Mouse (Mus musculus) brain, embryonic 18.5 days (tissue): Measurements from ENCODE around the gene Ascc3.

ENCODE experiments used
- DNase-seq: peaks from one replicate; pipeline ENCODE4 v3.0.0-alpha.2; 2012; ENCODE audit warnings: low read depth, low spot score

Ascc3 gene

GRCm38 (mm10) chr10:50894170-50894991 is 301.9 kb downstream of the Ascc3 start, which contains the start of gene Sim1:
TSS of gene Sim1 (plus strand) at chr10:50894754.
- DNase-seq = peak; percentile 83

- no peak for DNase-seq
These were observed 302.8 kb downstream of the Ascc3 start for GRCm38 (mm10) chr10:50895091-50895790.

GRCm38 (mm10) chr10:50895881-50896766 is 303.7 kb downstream of the Ascc3 start:
- DNase-seq = no peak

DNA sequence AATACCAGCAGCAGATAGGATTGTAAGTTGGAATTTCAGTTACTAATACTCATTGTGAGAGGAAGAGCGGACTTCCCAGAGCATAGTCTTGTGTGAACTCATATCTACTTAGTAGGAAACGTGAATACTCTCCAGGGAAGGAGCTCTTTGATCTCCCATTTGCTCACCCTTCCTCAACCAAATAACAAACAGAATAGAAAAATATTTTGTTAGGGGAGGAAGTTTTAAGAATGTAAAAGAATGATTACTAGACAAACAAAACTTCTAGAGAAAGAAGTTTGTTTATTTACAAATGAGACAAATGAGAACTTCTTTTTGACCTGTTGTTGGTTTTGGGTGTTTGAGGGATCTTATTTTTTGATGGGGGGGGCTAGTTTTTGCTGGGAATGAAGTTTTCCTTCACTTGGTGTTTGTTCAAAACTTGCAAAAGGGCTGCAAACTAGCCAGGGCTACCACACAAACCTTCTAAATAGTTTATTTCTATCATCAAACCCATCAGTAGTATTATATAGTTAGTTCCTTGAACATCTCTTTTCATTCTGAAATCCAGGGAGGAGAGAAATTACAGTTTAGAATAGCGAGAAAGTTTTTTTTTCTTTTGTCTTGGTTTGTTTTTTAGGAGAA is 304.4 kb downstream of the Ascc3 start:
- DNase-seq = no peak

- no peak for DNase-seq
These were observed 305.3 kb downstream of the Ascc3 start for GRCm38 (mm10) chr10:50897530-50898471.

GRCm38 (mm10) chr10:50898621-50899020 is 306.2 kb downstream of the Ascc3 start:
- no peak for DNase-seq

DNA sequence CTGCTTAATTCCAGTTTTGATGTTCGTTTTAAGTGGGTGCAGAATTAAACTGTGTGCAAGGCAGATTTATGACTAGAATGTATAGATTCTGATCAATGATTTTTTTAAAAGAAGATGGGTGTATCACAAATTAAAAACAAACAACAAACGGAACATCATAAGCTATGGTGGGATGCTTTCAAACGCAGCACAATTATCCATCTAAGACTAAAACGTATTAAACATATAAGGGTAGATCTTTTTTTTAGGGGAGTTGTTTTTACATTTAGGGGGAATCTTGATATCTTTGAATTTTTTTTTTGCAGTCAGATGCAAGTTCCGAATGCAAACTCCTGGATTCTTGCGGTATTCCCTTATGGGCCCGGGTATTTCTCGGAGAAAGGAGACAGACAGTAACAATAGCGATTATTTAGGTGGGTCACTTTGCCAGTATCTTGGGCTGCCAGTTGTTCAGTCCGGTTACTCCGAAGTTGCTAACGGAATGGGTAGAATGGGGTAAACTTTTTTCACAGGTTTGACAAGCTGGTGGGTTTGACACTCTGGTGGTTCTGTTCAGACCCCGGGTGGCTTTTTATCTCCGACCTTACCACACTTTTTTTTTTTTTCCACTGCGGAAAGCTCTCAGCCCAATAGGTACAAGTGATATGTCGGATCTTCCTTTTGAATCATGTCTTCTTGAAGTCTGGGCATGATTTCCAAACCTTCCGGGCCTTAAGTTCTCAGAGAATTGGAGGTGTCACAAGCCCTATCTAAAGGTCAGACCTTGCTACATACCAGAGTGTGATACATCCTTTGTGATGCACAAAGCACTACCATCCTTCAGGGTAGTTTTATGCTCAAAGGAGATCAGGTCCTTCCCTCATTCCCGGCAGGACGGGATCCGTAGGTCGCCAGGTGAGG is 307.6 kb downstream of the Ascc3 start:
- DNase-seq = no peak
